Mouse (Mus musculus) intestine, embryonic 16.5 days (tissue): ENCODE data around the gene Atp8b3. TPM values are rescaled to one million over a fixed set of nuclear protein-coding genes. Genes with fewer than 3 reads are reported as not detected.

Experiments used
- ATAC-seq: fragments of 200-750 bp; cut with Nextera tagmentation; 2 replicates; pipeline ENCODE4 v1.8.0; 2017; ENCODE audit warnings: moderate TSS enrichment, moderate library complexity
- H3K27ac ChIP-seq: fragments of 300-500 bp; sonication (generic); 2 replicates; pipeline ENCODE4 v1.5.1; 2014; ENCODE audit warnings: mild to moderate bottlenecking, low read length
- H3K27me3 ChIP-seq: fragments of 300-500 bp; sonication (generic); replicated peaks from 2 replicates; pipeline ENCODE4 v1.6.1; 2014; ENCODE audit warnings: low read length, control low read depth, mixed read lengths; ENCODE audit not compliant: control insufficient read depth, insufficient read depth
- H3K36me3 ChIP-seq: fragments of 300-500 bp; sonication (generic); 2 replicates; pipeline ENCODE4 v1.6.1; 2014; ENCODE audit warnings: low read length, control low read depth; ENCODE audit not compliant: control insufficient read depth, insufficient read depth
- H3K4me1 ChIP-seq: fragments of 300-500 bp; sonication (generic); 2 replicates; pipeline ENCODE4 v1.6.1; 2014; ENCODE audit warnings: low read length, control low read depth, mixed read lengths; ENCODE audit not compliant: control insufficient read depth, insufficient read depth
- H3K4me2 ChIP-seq: fragments of 300-500 bp; sonication (generic); 2 replicates; pipeline ENCODE4 v1.6.1; 2014; ENCODE audit warnings: low read depth, low read length, control low read depth
- H3K4me3 ChIP-seq: fragments of 300-500 bp; sonication (generic); 2 replicates; pipeline ENCODE4 v1.5.1; 2014; ENCODE audit warnings: mild to moderate bottlenecking, low read length
- H3K9ac ChIP-seq: fragments of 300-500 bp; sonication (generic); 2 replicates; pipeline ENCODE4 v1.6.1; 2014; ENCODE audit warnings: low read depth, low read length
- H3K9me3 ChIP-seq: fragments of 300-500 bp; sonication (generic); 2 replicates; pipeline ENCODE4 v1.6.1; 2016; ENCODE audit warnings: low read length, control low read depth; ENCODE audit not compliant: control insufficient read depth
- WGBS: fragments of 180-500 bp; shearing (Covaris S2); extraction: QIAGEN DNeasy Blood & Tissue Kit; methylation state at CpG from one replicate; pipeline ENCODE4 v1.1.7; 2014; 5-methylcytosine and 5-hydroxymethylcytosine counted together
- polyA plus RNA-seq: library from polyadenylated mRNA; unstranded; fragments of >200 nt; fragmentation: Nextera tagmentation; extraction: Ambion mirVana; gene quantifications from 2 replicates; pipeline ENCODE4 v1.2.1, GENCODE M21; 2015

Gene Atp8b3
- 0.09 and 0.17 TPM in 2 replicates for polyA plus RNA-seq

DNA sequence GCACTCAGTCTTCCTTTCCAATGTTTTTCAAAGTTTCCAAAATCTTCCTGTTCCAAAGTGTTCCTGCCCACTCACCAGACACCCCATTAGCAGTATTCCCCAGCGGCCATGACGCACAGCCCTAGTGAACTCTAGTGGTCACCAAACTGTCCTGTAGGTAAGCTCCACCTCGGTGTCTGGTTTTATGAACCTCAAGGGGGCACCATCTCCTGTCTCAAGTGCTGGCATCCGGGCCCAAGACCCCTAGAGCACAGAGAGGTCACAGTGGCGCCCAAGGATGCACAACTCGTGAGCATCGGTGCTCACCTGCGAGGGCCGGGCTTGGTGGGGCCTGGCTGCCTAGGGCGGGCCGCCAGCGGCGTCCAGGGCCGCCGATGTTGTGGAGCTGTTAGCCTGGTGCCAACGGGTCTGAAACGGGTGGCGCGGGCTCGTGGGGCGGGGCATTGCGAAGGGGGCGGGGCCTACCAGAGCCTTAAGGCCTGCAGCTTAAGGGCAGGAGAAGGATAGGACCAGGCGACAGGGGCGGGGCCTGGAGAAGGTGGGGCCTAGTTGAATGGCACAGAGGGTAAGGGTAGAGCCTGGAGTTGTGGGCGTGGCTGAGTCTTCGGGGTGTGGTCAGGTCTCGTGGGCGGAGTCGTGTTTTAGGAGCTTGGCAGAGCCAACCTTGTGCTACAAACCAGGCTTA lies at the start of gene Atp8b3:
TSS of gene Atp8b3 (minus strand) at position 415 of the 685 bp plus-strand sequence.
- Histone ChIP-seq H3K36me3 (peaks cover 13% of the 10 kb centered on the region; the same call in 1 of the 2 replicates), H3K27me3 (peaks cover 18% of the 10 kb centered on the region), H3K9ac (no peak within 1 kb of the TSS; the same call in 1 of the 2 replicates), H3K27ac (no peak within 1 kb of the TSS), H3K4me1 (peaks cover 14% of the 10 kb centered on the region), H3K9me3 (no peaks in the 10 kb centered on the region), H3K4me3 (peak within 1 kb of the TSS; percentile 29), H3K4me2 (peak within 1 kb of the TSS; percentile 49)
- ATAC-seq, result peak; percentile 91
- 4% methylated on average over 30 of the region's 30 CpGs for WGBS

DNA sequence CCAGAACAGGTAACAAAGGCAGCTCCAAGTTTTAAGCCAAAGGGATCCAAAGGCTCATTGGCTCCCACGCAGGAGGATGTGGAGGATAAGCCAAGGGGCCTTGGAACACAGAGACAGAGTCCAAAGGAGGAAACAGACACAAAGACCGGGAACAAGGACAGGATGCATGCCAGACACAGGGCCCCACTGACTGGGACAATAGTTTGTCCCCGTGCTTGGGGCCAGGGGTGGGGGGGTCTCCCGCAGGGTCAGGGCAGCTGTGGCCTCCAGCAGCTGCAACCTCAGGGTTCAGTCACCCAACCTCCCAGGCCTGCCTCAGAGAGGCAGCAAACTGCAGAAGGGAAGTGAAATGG lies 48.4 kb upstream of the Atp8b3 start:
- Histone ChIP-seq H3K27ac (peak overlapping the region; percentile 31), H3K36me3 (peaks cover 2% of the 10 kb centered on the region; the same call in 1 of the 2 replicates), H3K9ac (no peak overlapping the region), H3K27me3 (no peaks in the 10 kb centered on the region), H3K4me2 (no peak overlapping the region), H3K9me3 (no peaks in the 10 kb centered on the region), H3K4me3 (peak overlapping the region; percentile 15; the same call in 1 of the 2 replicates), H3K4me1 (peaks cover 41% of the 10 kb centered on the region)
- 63% methylated on average over 4 of the region's 4 CpGs for WGBS
- no peak for ATAC-seq

DNA sequence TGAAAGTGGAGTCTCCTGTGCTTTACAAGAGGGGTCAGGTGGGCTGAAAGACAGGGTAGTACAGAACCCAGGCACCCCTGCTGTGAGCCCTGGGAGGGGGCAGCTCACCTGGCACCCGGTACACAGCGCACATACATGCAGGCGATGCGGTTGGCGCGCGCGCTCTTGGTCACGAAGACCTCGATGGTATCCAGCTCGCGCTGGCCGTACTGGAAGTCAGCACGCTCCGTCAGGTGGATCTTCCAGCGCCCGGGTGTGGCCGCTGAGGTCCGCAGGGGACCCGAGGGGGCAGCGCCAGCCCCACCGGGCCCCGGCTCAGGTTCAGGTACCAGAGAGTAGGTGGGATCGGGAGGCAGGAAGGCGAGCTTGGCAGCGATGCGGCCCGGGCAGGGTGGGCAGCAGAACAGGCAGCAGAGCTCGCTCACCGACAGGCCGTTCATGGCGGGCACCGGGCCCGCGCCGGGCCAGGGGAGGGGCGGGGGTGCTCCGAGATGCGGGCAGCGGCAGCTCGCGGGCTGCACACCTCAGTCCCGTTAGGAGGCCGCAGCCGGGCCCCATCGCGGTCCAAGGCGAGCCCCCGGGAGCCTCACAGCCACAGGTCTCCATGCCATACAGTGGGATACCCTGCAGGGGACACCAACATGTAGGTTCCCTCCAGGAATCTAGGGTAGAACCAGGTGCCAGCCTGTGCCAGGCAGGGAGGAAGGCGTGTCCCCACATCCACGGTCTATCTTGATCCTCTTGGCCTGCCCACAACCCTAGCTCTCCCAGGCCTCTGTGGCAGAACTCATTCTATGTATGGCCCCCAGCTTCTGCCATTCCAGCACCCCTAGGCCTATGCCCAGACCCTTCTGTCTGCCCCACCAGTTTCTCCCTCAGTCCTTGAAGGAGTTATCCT lies 47.7 kb upstream of the Atp8b3 start:
- H3K27me3 ChIP-seq, result no peaks in the 10 kb centered on the region
- H3K4me1 ChIP-seq, result peaks cover 41% of the 10 kb centered on the region
- peaks cover 2% of the 10 kb centered on the region; the same call in 1 of the 2 replicates for H3K36me3 ChIP-seq
- WGBS, result 94% methylated on average over 46 of the region's 51 CpGs
- H3K9ac ChIP-seq, result peak overlapping the region; percentile 27
- H3K4me3 ChIP-seq, result peak overlapping the region; percentile 15
- H3K4me2 ChIP-seq, result peak overlapping the region; percentile 16; the same call in 1 of the 2 replicates
- H3K27ac ChIP-seq, result peak overlapping the region; percentile 31
- no peak for ATAC-seq
- no peaks in the 10 kb centered on the region for H3K9me3 ChIP-seq

DNA sequence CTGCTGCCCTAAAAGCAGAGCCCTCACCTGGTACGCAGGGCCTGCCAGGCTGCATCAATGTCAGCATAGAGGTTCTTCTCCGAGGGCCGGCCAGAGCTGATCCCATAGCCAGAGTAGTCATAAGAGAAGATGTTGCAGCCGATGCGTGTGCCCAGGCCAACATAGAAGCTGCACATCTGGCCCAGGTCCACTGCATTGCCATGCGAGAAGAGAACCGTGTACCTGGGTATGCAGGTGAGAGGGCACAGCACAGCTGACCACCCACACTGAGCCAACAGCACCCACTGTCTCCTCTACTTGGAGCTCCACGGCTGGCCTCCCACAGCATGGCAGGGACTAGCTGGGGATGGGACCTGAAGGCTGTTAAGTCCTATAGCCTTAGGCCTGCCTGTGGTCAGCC lies 46.7 kb upstream of the Atp8b3 start:
- H3K9me3 ChIP-seq, result no peaks in the 10 kb centered on the region
- no peaks in the 10 kb centered on the region for H3K27me3 ChIP-seq
- no peak for ATAC-seq
- H3K4me3 ChIP-seq, result 0 out of 2 replicates have a peak overlapping the region, but pooled peaks have one; percentile 15
- WGBS, result 91% methylated on average over 8 of the region's 8 CpGs
- peaks cover 2% of the 10 kb centered on the region; the same call in 1 of the 2 replicates for H3K36me3 ChIP-seq
- peak overlapping the region; percentile 14; the same call in 1 of the 2 replicates for H3K4me2 ChIP-seq
- H3K27ac ChIP-seq, result no peak overlapping the region
- peaks cover 41% of the 10 kb centered on the region for H3K4me1 ChIP-seq
- 0 out of 2 replicates have a peak overlapping the region, but pooled peaks have one; percentile 20 for H3K9ac ChIP-seq

DNA sequence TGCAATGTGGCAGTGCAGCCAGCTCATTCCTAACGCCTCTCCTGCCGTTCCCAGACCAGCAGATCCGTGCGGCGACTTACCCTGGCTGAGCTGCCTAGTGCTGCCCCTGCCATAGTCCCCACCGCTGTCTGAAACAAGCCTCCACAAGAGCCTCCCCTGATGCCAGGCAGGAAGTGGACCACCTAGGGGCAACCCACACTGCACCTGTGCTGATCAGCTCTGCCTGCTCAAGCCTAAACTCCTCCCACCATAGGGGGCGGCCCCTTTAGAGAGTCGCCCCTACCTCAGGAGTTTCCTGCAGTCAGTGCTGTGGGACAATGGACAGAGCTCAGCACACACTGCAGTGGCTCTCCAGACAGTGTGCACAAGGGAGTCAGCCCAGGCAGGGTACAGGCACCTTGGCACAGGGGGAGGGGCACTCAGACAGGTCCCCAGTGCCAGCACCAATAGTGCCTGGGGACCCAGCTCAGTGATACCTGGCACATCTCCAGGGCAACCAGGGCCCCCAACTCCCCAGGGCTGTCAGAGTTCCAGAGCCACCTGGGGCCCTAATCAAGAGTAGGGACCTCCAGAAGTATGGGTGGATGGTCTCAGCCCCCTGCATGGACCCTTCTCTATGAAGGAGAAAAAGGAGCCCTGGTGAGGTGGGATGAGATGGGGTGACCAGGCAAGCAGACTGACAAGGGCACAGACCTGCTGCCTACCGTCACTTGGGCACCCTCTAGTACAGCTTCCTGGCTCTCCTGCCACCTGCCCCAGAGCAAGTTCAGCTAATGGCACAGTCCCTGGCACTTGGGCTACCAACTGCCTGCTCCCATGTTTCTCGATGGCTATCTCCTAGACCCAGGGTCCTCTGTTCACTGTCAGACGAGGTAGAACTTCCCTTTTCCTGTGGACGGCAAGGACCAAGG lies 46.0 kb upstream of the Atp8b3 start:
- ATAC-seq, result 0 out of 2 replicates have a peak, but pooled peaks have one; percentile 14
- Histone ChIP-seq H3K27ac (peak overlapping the region; percentile 20), H3K27me3 (no peaks in the 10 kb centered on the region), H3K36me3 (peaks cover 2% of the 10 kb centered on the region; the same call in 1 of the 2 replicates), H3K4me1 (peaks cover 41% of the 10 kb centered on the region), H3K4me2 (peak overlapping the region; percentile 14; the same call in 1 of the 2 replicates), H3K9me3 (no peaks in the 10 kb centered on the region), H3K4me3 (no peak overlapping the region), H3K9ac (peak overlapping the region; percentile 20)
- WGBS, result 73% methylated on average over 12 of the region's 12 CpGs

DNA sequence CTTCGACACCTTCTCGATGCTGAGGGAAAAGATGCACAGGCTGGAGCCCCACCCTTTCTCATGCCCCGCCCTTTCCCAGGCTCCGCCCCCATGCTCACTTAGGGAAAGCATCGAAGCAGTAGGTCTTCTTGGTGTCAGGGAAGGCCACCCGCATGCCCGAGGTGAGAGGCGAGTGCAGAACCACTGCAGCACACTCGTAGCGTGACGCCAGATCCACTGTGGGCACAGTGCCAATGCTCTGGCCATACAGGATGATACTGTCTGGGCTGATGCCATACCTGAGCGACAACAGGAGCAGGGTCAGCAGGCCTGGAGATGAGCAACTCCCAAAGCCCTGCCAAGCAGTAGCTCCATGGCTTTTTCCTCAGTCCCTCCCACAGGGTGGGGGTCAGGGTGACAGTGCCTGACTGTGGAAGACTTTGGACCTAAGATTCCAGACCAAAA lies 45.1 kb upstream of the Atp8b3 start:
- peak overlapping the region; percentile 20; the same call in 1 of the 2 replicates for H3K27ac ChIP-seq
- H3K4me3 ChIP-seq, result no peak overlapping the region
- ATAC-seq, result peak; percentile 6; the same call in 1 of the 2 replicates
- no peak overlapping the region for H3K9ac ChIP-seq
- H3K36me3 ChIP-seq, result peaks cover 2% of the 10 kb centered on the region; the same call in 1 of the 2 replicates
- no peaks in the 10 kb centered on the region for H3K9me3 ChIP-seq
- 54% methylated on average over 12 of the region's 12 CpGs for WGBS
- peaks cover 37% of the 10 kb centered on the region for H3K4me1 ChIP-seq
- H3K27me3 ChIP-seq, result no peaks in the 10 kb centered on the region
- no peak overlapping the region for H3K4me2 ChIP-seq

DNA sequence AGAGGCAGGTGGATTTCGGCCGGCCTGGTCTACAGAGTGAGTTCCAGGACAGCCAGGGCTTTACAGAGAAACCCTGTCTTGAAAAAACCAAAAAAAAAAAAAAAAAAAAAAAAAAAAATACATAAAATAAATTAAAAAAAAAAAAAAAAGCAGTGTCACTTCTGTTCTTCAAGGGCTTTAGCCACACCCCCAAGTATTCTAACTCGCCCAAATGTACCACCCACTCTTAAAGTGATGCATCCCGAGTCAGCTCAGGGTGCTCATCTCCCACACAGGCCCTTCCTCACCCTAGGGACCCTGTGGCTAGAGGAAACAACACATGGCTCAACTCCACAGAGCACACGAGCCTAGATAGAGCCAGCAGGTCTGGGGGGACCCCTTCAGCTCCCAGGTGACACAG lies 44.1 kb upstream of the Atp8b3 start:
- Histone ChIP-seq H3K27ac (no peak overlapping the region), H3K9ac (no peak overlapping the region), H3K4me2 (no peak overlapping the region), H3K36me3 (peaks cover 2% of the 10 kb centered on the region; the same call in 1 of the 2 replicates), H3K4me1 (peaks cover 32% of the 10 kb centered on the region), H3K9me3 (no peaks in the 10 kb centered on the region), H3K27me3 (no peaks in the 10 kb centered on the region), H3K4me3 (no peak overlapping the region)
- WGBS, result 86% methylated on average over 5 of the region's 5 CpGs
- no peak for ATAC-seq

DNA sequence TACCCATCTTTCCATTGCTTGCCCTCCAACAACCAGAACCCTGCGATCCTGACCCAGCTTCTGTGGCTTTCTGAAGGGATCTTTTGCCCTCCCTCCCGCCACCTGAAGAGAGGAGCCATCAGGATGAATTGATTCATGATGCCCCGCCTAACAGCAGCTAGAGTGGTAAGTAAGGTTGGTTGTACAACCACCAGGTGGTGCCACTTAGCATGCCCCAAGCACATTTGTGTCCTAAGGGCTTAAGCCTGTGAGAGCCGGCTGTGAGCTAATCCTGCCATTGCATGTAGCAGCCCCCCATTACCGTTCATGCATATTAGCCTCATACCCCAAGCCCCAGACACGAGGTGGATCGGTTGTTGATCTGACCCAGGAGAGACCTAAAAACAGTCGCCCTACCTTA lies 40.0 kb upstream of the Atp8b3 start:
- WGBS, result 13% methylated on average over 8 of the region's 8 CpGs
- Histone ChIP-seq H3K27me3 (no peaks in the 10 kb centered on the region), H3K4me1 (peaks cover 22% of the 10 kb centered on the region), H3K9me3 (no peaks in the 10 kb centered on the region), H3K4me2 (peak overlapping the region; percentile 98), H3K9ac (peak overlapping the region; percentile 80), H3K36me3 (no peaks in the 10 kb centered on the region; the same call in 1 of the 2 replicates), H3K4me3 (peak overlapping the region; percentile 84), H3K27ac (peak overlapping the region; percentile 88)
- 0 out of 2 replicates have a peak, but pooled peaks have one; percentile 14 for ATAC-seq
